Mouse (Mus musculus) hindbrain, embryonic 16.5 days (tissue): ENCODE data around the gene Tipin. TPM values are rescaled to one million over a fixed set of nuclear protein-coding genes. Genes with fewer than 3 reads are reported as not detected.
"Not testable (repeated sequence)": the region's sequence is repeated elsewhere in the genome, so short reads cannot be mapped to it uniquely, and the experiment has no call there.

Source experiments
- ATAC-seq: fragments of 200-750 bp; cut with Nextera tagmentation; 2 replicates; pipeline ENCODE4 v1.8.0; 2017; ENCODE audit warnings: moderate TSS enrichment, moderate library complexity
- H3K27ac ChIP-seq: fragments of 300-500 bp; sonication (generic); 2 replicates; pipeline ENCODE4 v1.5.1; 2014; ENCODE audit warnings: low read depth, mild to moderate bottlenecking, control low read depth, low read length, moderate library complexity
- H3K27me3 ChIP-seq: fragments of 300-500 bp; sonication (generic); replicated peaks from 2 replicates; pipeline ENCODE4 v1.6.1; 2014; ENCODE audit warnings: low read length; ENCODE audit not compliant: control insufficient read depth, insufficient read depth
- H3K36me3 ChIP-seq: fragments of 300-500 bp; sonication (generic); 2 replicates; pipeline ENCODE4 v1.6.1; 2014; ENCODE audit warnings: mild to moderate bottlenecking, low read length, moderate library complexity, mixed read lengths; ENCODE audit not compliant: control insufficient read depth, insufficient read depth
- H3K4me1 ChIP-seq: fragments of 300-500 bp; sonication (generic); 2 replicates; pipeline ENCODE4 v1.6.1; 2014; ENCODE audit warnings: low read depth, low read length; ENCODE audit not compliant: control insufficient read depth, insufficient read depth
- H3K4me2 ChIP-seq: fragments of 300-500 bp; sonication (generic); 2 replicates; pipeline ENCODE4 v1.6.1; 2014; ENCODE audit warnings: mild to moderate bottlenecking, low read length, control low read depth, moderate library complexity
- H3K4me3 ChIP-seq: fragments of 300-500 bp; sonication (generic); 2 replicates; pipeline ENCODE4 v1.5.1; 2014; ENCODE audit warnings: mild to moderate bottlenecking, low read length, control low read depth, moderate library complexity
- H3K9ac ChIP-seq: fragments of 300-500 bp; sonication (generic); 2 replicates; pipeline ENCODE4 v1.6.1; 2014; ENCODE audit warnings: low read depth, mild to moderate bottlenecking, control low read depth, low read length, moderate library complexity
- H3K9me3 ChIP-seq: fragments of 300-500 bp; sonication (generic); 2 replicates; pipeline ENCODE4 v1.6.1; 2014; ENCODE audit warnings: mild to moderate bottlenecking, low read length, moderate library complexity; ENCODE audit not compliant: control insufficient read depth
- WGBS: fragments of 180-500 bp; shearing (Covaris S2); extraction: QIAGEN DNeasy Blood & Tissue Kit; methylation state at CpG from one replicate; pipeline ENCODE4 v1.1.7; 2014; 5-methylcytosine and 5-hydroxymethylcytosine counted together
- polyA plus RNA-seq: library from polyadenylated mRNA; unstranded; fragments of >200 nt; fragmentation: Nextera tagmentation; extraction: Ambion mirVana; gene quantifications from 2 replicates; pipeline ENCODE4 v1.2.1, GENCODE M21; 2015

Tipin gene
- polyA plus RNA-seq, 1 experiment from 2014 or later = 68.3 TPM

DNA sequence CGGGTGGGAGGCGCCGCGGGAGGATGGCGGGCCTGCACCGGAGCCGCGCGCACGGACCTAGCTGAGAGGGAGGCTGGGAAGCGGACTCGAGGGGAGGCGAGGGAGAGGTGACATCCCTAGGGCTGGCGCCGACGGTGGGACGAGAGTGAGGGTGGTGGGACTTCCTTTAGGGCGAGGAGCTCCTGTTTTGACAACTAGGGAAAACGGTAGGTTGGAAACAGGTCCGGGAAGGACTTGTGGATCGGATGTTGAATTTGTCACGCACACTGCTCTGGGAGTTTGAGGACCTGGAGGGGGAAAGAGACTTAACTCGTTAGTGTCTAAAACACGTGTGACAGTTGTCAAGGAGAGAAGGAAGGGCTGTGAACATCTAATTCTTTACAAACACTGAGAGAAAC, 399 bp downstream of the Tipin start:
- H3K9ac ChIP-seq = peak overlapping the region; percentile 88
- H3K36me3 ChIP-seq = no peaks in the 10 kb centered on the region
- H3K4me1 ChIP-seq = peaks cover 7% of the 10 kb centered on the region
- H3K27me3 ChIP-seq = no peaks in the 10 kb centered on the region
- peak overlapping the region; percentile 69 for H3K4me2 ChIP-seq
- peak overlapping the region; percentile 80 for H3K4me3 ChIP-seq
- peak; percentile 93 for ATAC-seq
- H3K27ac ChIP-seq = peak overlapping the region; percentile 84
- WGBS = under 1% methylated on average over 24 of the region's 24 CpGs
- H3K9me3 ChIP-seq = no peaks in the 10 kb centered on the region

DNA sequence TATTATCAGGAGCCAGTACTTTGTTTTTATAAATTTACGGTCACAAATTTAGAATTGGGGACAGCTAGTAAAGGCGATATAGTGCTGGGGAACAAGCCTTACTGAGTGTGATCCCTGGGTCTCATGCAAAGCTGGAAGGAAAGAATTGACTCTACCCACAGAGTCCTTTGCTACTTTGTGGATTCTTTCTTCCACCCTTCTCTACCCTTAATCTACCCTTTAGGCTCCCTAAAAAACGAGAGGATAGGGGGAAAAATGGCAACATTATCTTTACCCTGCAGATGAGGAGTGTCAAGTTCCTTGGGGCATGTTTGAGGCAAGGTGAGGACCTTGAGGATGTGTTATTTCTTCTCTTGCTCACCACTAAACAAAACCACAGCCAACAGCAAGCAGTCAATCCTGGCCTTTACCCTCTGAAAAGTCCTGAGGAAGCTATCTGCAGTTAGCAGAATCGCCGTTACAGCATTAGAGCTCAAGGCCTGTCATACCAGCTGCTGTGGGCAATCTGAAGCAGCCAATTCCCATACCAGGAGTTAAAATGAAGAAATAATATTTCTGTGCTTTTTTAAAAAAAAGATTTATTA, 1.1 kb downstream of the Tipin start:
- Histone ChIP-seq H3K4me3 (peak overlapping the region; percentile 80), H3K4me1 (peaks cover 7% of the 10 kb centered on the region), H3K4me2 (peak overlapping the region; percentile 69), H3K9ac (0 out of 2 replicates have a peak overlapping the region, but pooled peaks have one; percentile 20), H3K27me3 (no peaks in the 10 kb centered on the region), H3K36me3 (no peaks in the 10 kb centered on the region), H3K9me3 (no peaks in the 10 kb centered on the region), H3K27ac (no peak overlapping the region)
- 71% methylated on average over 5 of the region's 5 CpGs for WGBS
- ATAC-seq = no peak

DNA sequence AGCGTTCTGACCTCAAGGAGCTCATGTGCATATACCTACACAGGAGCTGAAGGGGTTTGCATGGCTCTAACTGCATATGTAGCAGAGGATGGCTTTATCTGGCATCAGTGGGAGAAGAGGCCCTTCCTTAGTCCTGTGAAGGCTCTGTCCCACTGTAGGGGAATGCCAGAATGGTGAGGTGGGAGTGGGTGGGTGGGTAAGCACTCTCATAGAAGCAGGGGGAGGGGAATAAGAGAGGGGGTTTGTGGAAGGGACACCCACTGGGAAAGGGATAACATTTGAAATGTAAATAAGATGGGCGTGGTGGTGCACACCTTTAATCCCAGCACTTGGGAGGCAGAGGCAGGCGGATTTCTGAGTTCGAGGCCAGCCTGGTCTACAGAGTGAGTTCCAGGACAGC, 21.7 kb downstream of the Tipin start:
- 95% methylated on average over 4 of the region's 4 CpGs for WGBS
- H3K9me3 ChIP-seq, H3K27me3 ChIP-seq, H3K4me3 ChIP-seq, H3K27ac ChIP-seq, H3K36me3 ChIP-seq, H3K4me2 ChIP-seq, ATAC-seq, H3K4me1 ChIP-seq, H3K9ac ChIP-seq: not testable (repeated sequence)

DNA sequence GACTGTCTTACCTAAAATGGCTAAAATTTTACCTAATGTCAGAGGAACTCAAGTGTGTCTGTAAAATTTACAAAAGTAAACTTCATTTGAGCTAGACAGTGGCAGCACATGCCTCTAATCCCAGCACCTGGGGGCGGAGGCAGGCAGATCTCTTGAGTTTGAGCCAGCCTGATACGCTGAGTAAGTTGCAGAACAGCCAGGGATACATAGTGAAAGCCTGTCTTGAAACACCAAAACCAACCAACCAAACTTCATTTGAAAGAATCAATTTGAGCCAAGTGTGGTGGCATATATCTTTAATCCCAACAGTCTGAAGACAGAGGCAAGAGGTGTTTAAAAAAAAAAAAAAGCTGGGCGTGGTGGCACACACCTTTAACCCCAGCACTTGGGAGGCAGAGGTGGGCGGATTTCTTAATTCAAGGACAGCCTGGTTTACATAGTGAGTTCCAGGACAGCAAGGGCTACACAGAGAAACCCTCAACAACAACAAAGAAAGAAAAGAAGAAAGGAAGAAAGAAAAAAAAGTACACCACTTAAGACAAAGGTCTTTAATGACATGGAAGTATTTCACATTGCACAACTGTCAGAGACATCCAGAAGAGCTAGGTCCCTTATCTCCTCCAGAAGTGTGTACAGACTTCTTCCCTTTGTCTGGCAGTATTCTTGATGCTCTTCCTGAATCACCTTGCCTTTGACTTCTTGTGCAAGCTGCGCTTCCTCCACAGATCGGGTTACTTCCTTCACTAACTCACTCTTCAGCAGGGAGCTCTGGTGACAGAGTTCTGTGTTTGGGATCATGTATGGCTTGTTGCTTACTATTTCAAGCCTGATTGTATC, 25.3 kb downstream of the Tipin start:
- H3K27me3 ChIP-seq = no peaks in the 10 kb centered on the region
- ATAC-seq = no peak
- peaks cover 11% of the 10 kb centered on the region for H3K36me3 ChIP-seq
- H3K27ac ChIP-seq = no peak overlapping the region
- H3K4me3 ChIP-seq = no peak overlapping the region
- H3K4me1 ChIP-seq = no peaks in the 10 kb centered on the region
- no peaks in the 10 kb centered on the region for H3K9me3 ChIP-seq
- H3K4me2 ChIP-seq = no peak overlapping the region
- no peak overlapping the region for H3K9ac ChIP-seq
- WGBS = 91% methylated on average over 6 of the region's 6 CpGs

DNA sequence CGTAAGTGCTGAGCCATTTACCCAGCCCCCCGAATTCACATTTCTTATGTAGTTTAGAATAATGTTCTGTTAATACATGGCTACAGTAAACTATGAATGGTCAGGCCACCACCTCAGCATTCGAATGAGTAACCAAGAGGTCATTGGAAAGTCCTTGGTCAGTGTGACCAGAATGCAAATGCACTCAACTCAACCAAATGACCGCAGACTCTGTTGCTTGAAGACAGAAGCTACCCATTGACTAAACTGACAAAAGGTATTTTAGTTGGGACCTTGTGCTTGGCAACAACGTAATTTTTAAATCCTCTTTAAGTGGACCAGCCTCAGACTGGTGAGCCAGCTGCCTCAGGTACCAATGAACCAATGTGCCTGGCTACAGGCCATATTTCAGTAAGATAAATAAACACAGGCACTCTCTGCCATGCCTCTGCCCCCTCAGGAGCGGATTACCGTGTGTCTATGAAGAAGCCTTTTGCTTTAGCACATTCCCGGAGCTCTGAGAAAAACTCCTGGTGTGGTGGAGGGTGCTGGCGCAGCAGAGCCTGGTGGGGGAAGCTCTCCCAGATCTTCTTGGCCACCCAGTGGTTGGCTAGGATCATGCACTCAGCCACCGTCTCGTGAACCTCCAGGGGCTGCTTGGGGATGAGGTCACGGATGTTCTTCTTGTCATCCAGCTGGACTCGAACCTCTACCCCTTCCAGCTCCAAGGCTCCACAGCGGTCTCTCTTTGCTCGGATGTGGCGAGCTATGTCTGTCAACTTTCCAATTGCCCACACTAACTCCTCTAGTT, 29.8 kb downstream of the Tipin start:
- no peak for ATAC-seq
- H3K4me1 ChIP-seq = no peaks in the 10 kb centered on the region
- H3K36me3 ChIP-seq = peaks cover 12% of the 10 kb centered on the region
- WGBS = 76% methylated on average over 16 of the region's 16 CpGs
- H3K9ac ChIP-seq = no peak overlapping the region
- H3K4me2 ChIP-seq = no peak overlapping the region
- H3K9me3 ChIP-seq = no peaks in the 10 kb centered on the region
- no peaks in the 10 kb centered on the region for H3K27me3 ChIP-seq
- no peak overlapping the region for H3K4me3 ChIP-seq
- H3K27ac ChIP-seq = no peak overlapping the region

DNA sequence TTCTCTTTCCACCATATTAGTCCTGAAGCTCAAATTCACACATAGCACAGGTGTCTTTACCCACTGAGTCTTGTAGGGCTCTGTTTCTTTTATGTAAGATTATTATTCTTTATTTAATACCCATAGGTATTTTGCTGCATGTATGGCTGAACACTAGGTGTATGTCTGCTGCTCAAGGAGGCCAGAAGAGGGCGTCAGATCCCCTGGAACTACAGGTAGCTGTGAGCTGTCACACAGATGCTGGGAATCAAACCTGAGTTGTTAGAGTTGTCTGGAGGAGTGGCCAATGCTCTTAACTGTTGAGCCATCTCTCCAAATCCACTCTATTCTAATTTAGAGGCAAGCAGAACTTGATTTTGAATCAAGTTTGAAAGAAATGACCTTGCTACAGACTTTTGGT, 30.7 kb downstream of the Tipin start:
- Histone ChIP-seq H3K36me3 (peaks cover 14% of the 10 kb centered on the region), H3K4me2 (no peak overlapping the region)
- WGBS = 23% methylated on average over 1 of the region's 1 CpGs

DNA sequence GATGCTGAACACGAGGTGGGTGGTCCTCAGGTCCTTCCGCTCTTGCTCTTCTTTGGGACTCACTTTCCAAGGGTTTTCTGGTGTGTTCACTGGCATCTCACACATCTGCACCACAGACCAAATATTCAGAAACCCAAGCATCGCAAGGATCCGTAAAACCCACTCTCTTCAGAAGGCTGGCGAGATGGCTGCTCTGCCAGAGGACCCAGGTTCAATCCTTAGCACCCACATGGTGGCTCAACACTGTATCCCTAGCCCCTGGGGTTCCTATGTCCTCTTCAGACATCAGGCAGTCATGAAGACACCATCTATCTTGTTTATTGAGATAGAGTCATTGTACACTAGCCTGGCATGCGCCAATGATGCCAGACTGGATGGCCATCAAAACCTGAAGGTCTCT, 33.3 kb downstream of the Tipin start:
- H3K4me3 ChIP-seq = no peak overlapping the region
- H3K27ac ChIP-seq = no peak overlapping the region
- WGBS = 97% methylated on average over 6 of the region's 6 CpGs
- H3K27me3 ChIP-seq = no peaks in the 10 kb centered on the region
- H3K4me1 ChIP-seq = no peaks in the 10 kb centered on the region
- no peaks in the 10 kb centered on the region for H3K9me3 ChIP-seq
- no peak overlapping the region for H3K4me2 ChIP-seq
- H3K9ac ChIP-seq = no peak overlapping the region
- H3K36me3 ChIP-seq = peaks cover 15% of the 10 kb centered on the region
- no peak for ATAC-seq

More for the DNA sequence above, 30.7 kb downstream of the Tipin start:
- ATAC-seq = no peak
- no peaks in the 10 kb centered on the region for H3K4me1 ChIP-seq
- H3K4me3 ChIP-seq = no peak overlapping the region
- no peak overlapping the region for H3K27ac ChIP-seq
- no peaks in the 10 kb centered on the region for H3K27me3 ChIP-seq
- H3K9me3 ChIP-seq = no peaks in the 10 kb centered on the region
- H3K9ac ChIP-seq = no peak overlapping the region

DNA sequence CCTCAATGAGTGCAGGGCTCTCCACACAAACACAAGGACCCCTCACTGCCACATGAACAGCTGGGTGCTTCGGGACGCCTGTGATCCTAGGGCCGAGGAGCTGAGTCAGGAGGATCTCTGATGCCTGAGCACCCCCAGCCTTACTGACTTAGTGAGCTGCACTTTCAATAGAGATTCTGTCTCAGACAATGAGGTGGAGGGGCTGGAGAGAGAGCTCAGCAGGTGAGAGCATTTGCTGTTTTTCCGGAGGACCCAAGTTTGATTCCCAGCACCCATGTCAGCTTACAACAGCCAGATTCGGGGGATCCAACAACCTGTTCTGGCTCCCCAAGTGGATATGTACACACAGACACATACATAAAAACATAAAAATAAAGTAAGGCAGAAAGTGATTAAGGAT, 35.6 kb downstream of the Tipin start:
- no peak overlapping the region for H3K9ac ChIP-seq
- peaks cover 26% of the 10 kb centered on the region for H3K36me3 ChIP-seq
- no peaks in the 10 kb centered on the region for H3K9me3 ChIP-seq
- WGBS = 97% methylated on average over 5 of the region's 5 CpGs
- H3K4me2 ChIP-seq = no peak overlapping the region
- no peak overlapping the region for H3K27ac ChIP-seq
- no peaks in the 10 kb centered on the region for H3K27me3 ChIP-seq
- no peaks in the 10 kb centered on the region for H3K4me1 ChIP-seq
- no peak overlapping the region for H3K4me3 ChIP-seq
- no peak for ATAC-seq

DNA sequence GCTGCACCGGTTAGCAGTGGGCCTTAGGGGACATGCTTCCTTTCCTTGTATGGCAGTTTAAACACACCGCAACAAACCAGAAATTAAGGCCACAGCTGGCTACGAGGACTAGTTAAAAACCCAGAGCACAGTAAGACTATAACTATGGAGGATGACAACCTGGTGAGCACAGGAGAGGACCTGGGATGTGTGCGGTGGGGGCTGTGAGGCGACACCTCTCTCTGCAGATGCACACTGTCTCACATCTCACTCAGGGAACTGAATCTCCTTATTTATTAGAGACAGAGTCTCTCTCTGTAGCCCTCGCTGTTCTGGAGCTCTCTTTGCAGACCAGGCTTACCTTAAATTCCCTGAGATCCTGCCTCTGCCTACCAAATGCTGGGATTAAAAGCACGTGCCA, 42.6 kb downstream of the Tipin start:
- no peaks in the 10 kb centered on the region for H3K9me3 ChIP-seq
- H3K9ac ChIP-seq = no peak overlapping the region
- 95% methylated on average over 7 of the region's 7 CpGs for WGBS
- no peaks in the 10 kb centered on the region for H3K27me3 ChIP-seq
- no peak overlapping the region for H3K27ac ChIP-seq
- ATAC-seq = no peak
- H3K36me3 ChIP-seq = peaks cover 25% of the 10 kb centered on the region
- H3K4me1 ChIP-seq = no peaks in the 10 kb centered on the region
- H3K4me2 ChIP-seq = no peak overlapping the region
- no peak overlapping the region for H3K4me3 ChIP-seq
